Mouse (Mus musculus): Measurements from ENCODE around the gene Wee2. TPM values are rescaled to one million over a fixed set of nuclear protein-coding genes. Genes with fewer than 3 reads are reported as not detected.

The Wee2 gene
- polyA plus RNA-seq, 1 experiment from 2014 or later: not detected

- Histone ChIP-seq H3K4me1 (ENCODE audit: insufficient read depth) (no peaks in the 10 kb centered on the region), H3K27ac (ENCODE audit: low read depth) (no peak overlapping the region), H3K36me3 (ENCODE audit: insufficient read depth) (peaks cover 56% of the 10 kb centered on the region), H3K9me3 (ENCODE audit: low read depth, low read length) (no peaks in the 10 kb centered on the region), H3K4me3 (ENCODE audit: low read depth, low read length) (no peak overlapping the region), H3K27me3 (ENCODE audit: insufficient read depth, low read length) (no peaks in the 10 kb centered on the region), H3K9ac (no peak overlapping the region), H3K4me2 (no peak overlapping the region)
- 92% methylated on average over 5 of the region's 5 CpGs for WGBS
- no peak for DNase-seq
- ATAC-seq (ENCODE audit: insufficient read depth): no peak
- TF ChIP-seq CTCF (IDR thresholded peaks at IDR 0.05; ENCODE audit: low read depth): no peak
These were observed 43.4 kb downstream of the Wee2 start for GRCm38 (mm10) chr6:40482318-40482717.

- no peak for ATAC-seq (ENCODE audit: insufficient read depth)
- TF ChIP-seq CTCF (IDR thresholded peaks at IDR 0.05; ENCODE audit: low read depth): no peak
- no peak within 1 kb of the TSS for H3K27ac ChIP-seq (ENCODE audit: low read depth)
These were observed 52.0 kb downstream of the Wee2 start, which contains the start of gene Tas2r137 for GRCm38 (mm10) chr6:40490933-40491332. Gene Tas2r137 (plus strand): TSS chr6:40491233.

GRCm38 (mm10) chr6:40493229-40493628, 54.3 kb downstream of the Wee2 start, which contains the start of gene Tas2r108:
Gene Tas2r108 (plus strand): TSS chr6:40493529.
- DNase-seq: no peak
- Histone ChIP-seq H3K9ac (no peak within 1 kb of the TSS), H3K27me3 (ENCODE audit: insufficient read depth, low read length) (no peaks in the 10 kb centered on the region), H3K9me3 (ENCODE audit: low read depth, low read length) (no peaks in the 10 kb centered on the region), H3K36me3 (ENCODE audit: insufficient read depth) (no peaks in the 10 kb centered on the region), H3K4me2 (no peak within 1 kb of the TSS), H3K4me3 (ENCODE audit: low read depth, low read length) (no peak within 1 kb of the TSS), H3K27ac (ENCODE audit: low read depth) (no peak within 1 kb of the TSS), H3K4me1 (ENCODE audit: insufficient read depth) (no peaks in the 10 kb centered on the region)
- TF ChIP-seq CTCF (IDR thresholded peaks at IDR 0.05; ENCODE audit: low read depth): no peak
- ATAC-seq (ENCODE audit: insufficient read depth): no peak
- 85% methylated on average over 3 of the region's 3 CpGs for WGBS

More at GRCm38 (mm10) chr6:40490933-40491332, 52.0 kb downstream of the Wee2 start, which contains the start of gene Tas2r137:
- Histone ChIP-seq H3K27me3 (ENCODE audit: insufficient read depth, low read length) (no peaks in the 10 kb centered on the region), H3K36me3 (ENCODE audit: insufficient read depth) (no peaks in the 10 kb centered on the region), H3K4me3 (ENCODE audit: low read depth, low read length) (no peak within 1 kb of the TSS), H3K4me1 (ENCODE audit: insufficient read depth) (no peaks in the 10 kb centered on the region), H3K9me3 (ENCODE audit: low read depth, low read length) (no peaks in the 10 kb centered on the region), H3K9ac (no peak within 1 kb of the TSS), H3K4me2 (no peak within 1 kb of the TSS)
- no peak for DNase-seq

Other genes with a start within 250 kb of the Wee2 start
- 46.9 and 47.3 TPM in 2 replicates for gene Agk, start 113.9 kb upstream of the Wee2 start, polyA plus RNA-seq (2014; fragmentation: Nextera tagmentation; extraction: Ambion mirVana)
- gene E330009J07Rik, start 3.0 kb upstream of the Wee2 start, polyA plus RNA-seq (2014; fragmentation: Nextera tagmentation; extraction: Ambion mirVana): 12.2 and 16.0 TPM in 2 replicates
- 136 and 143 TPM in 2 replicates for gene Ssbp1, start 32.3 kb downstream of the Wee2 start, polyA plus RNA-seq (2014; fragmentation: Nextera tagmentation; extraction: Ambion mirVana)
- not detected in 2 replicates for gene Tas2r137, start 52.1 kb downstream of the Wee2 start, polyA plus RNA-seq (2014; fragmentation: Nextera tagmentation; extraction: Ambion mirVana)
- not detected in 2 replicates for gene Tas2r108, start 54.4 kb downstream of the Wee2 start, polyA plus RNA-seq (2014; fragmentation: Nextera tagmentation; extraction: Ambion mirVana)
- not detected in 2 replicates for gene Prss37, start 80.4 kb downstream of the Wee2 start, polyA plus RNA-seq (2014; fragmentation: Nextera tagmentation; extraction: Ambion mirVana)
- 0.04 TPM in 1 of 2 replicates, not detected in the other for gene Olfr461, start 116.0 kb downstream of the Wee2 start, polyA plus RNA-seq (2014; fragmentation: Nextera tagmentation; extraction: Ambion mirVana)
- not detected in 2 replicates for gene Olfr460, start 130.4 kb downstream of the Wee2 start, polyA plus RNA-seq (2014; fragmentation: Nextera tagmentation; extraction: Ambion mirVana)
- gene Clec5a, start 146.7 kb downstream of the Wee2 start, polyA plus RNA-seq (2014; fragmentation: Nextera tagmentation; extraction: Ambion mirVana): 1.4 and 1.8 TPM in 2 replicates
- gene Tas2r138, start 174.2 kb downstream of the Wee2 start, polyA plus RNA-seq (2014; fragmentation: Nextera tagmentation; extraction: Ambion mirVana): not detected in 2 replicates
- 0.11 and 0.38 TPM in 2 replicates for gene Mgam, start 189.7 kb downstream of the Wee2 start, polyA plus RNA-seq (2014; fragmentation: Nextera tagmentation; extraction: Ambion mirVana)

All from lung, embryonic 14.5 days (tissue).